Mouse (Mus musculus) spleen, adult 2 months (tissue): ENCODE measurements at regions not wholly inside any gene's neighbourhood (a gene's known extent, or its start where the extent isn't known, plus 50 kb on each side); places are given as distances from the start of the nearest gene placed in this dataset.

Experiments
- DNase-seq, 2 experiments: peaks; one replicate each; pipeline versions ENCODE4 v3.0.0 to v3.0.0-alpha.2; 2012 to 2021; ENCODE audit warnings: low spot score in 2 of 2, low read depth in 1 of 2
- H3K27ac ChIP-seq: fragments of 200-500 bp; 2 replicates; pipeline ENCODE4 v1.5.1; 2012; ENCODE audit warnings: low read length, inconsistent platforms; ENCODE audit not compliant: insufficient read depth
- H3K27me3 ChIP-seq: fragments of 200-500 bp; 2 replicates; pipeline ENCODE4 v1.6.1; 2012; ENCODE audit warnings: mild to moderate bottlenecking, moderate library complexity, low read length, inconsistent platforms; ENCODE audit not compliant: control insufficient read depth, insufficient read depth
- H3K36me3 ChIP-seq: fragments of 200-500 bp; 2 replicates; pipeline ENCODE4 v1.6.1; 2012; ENCODE audit warnings: mild to moderate bottlenecking, low read length, inconsistent platforms; ENCODE audit not compliant: control insufficient read depth, insufficient read depth
- H3K4me1 ChIP-seq: fragments of 200-500 bp; 2 replicates; pipeline ENCODE4 v1.6.1; 2011; ENCODE audit warnings: inconsistent platforms; ENCODE audit not compliant: control insufficient read depth, insufficient read depth, insufficient read length
- H3K4me3 ChIP-seq: fragments of 200-500 bp; 2 replicates; pipeline ENCODE4 v1.5.1; 2011; ENCODE audit warnings: mild to moderate bottlenecking, inconsistent platforms; ENCODE audit not compliant: insufficient read depth, insufficient read length; ENCODE audit errors: extremely low read depth
- CTCF ChIP-seq: fragments of 200-500 bp; IDR thresholded peaks from 2 replicates; pipeline ENCODE4 v1.5.1; 2011; ENCODE audit warnings: mild to moderate bottlenecking, inconsistent platforms; ENCODE audit not compliant: insufficient read depth, insufficient read length, insufficient replicate concordance; ENCODE audit errors: extremely low read depth
- POLR2A ChIP-seq: fragments of 200-500 bp; IDR thresholded peaks from 2 replicates; pipeline ENCODE4 v1.6.1; 2011; ENCODE audit warnings: low read depth, low read length, inconsistent platforms
- WGBS: fragments of 180-500 bp; shearing (Covaris S2); methylation state at CpG from one replicate; pipeline ENCODE4 v1.1.7; 2018; 5-methylcytosine and 5-hydroxymethylcytosine counted together

DNA sequence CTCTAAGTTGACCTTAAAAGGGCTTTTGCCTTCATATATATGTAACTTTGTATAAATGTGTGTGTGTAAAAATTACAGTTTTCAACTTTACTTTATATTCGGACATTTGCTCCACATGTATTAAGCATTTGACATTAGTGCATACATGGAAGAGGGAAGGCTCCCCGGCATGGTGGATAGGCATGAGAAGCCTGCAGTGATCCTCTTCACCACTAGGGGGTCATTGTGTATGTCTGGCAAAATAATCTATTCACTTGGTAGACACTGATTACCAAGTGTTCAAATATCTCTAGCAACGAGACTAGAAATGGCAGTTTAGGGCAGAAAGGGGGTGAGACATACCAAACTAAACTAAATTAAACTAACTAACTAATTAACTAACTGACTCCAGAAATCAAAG lies 397.7 kb downstream of the Dmrt2 start:
- WGBS, result 84% methylated on average over 3 of the region's 3 CpGs
- H3K27ac ChIP-seq, result no peak overlapping the region
- H3K4me1 ChIP-seq, result no peaks in the 10 kb centered on the region
- no peak overlapping the region for H3K4me3 ChIP-seq
- no peak for DNase-seq
- TF ChIP-seq POLR2A (no peak), CTCF (no peak)
- no peaks in the 10 kb centered on the region for H3K27me3 ChIP-seq
- H3K36me3 ChIP-seq, result no peaks in the 10 kb centered on the region

DNA sequence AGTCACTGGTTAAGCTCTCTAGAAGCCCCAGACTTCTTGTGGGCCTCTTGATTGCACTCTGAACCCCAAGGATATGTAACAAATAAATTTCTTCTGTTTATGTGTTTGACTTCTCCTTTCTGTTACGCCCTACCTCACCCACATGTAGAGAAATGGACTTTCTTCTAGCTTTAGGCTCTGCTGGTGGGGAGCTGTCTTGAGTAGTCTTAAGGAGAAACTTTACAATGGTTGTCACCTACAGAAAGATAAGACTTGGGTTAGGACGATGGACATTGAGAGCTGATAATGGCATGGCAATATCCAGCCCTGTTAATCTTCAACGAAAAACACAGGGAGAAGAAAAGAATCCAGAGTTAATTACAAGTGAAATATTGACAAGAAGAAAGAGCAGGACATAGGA lies 416.1 kb downstream of the Dmrt2 start:
- 75% methylated on average over 3 of the region's 3 CpGs for WGBS
- H3K36me3 ChIP-seq, result no peaks in the 10 kb centered on the region
- TF ChIP-seq CTCF (no peak), POLR2A (no peak)
- no peak for DNase-seq
- no peaks in the 10 kb centered on the region for H3K4me1 ChIP-seq
- no peak overlapping the region for H3K4me3 ChIP-seq
- H3K27ac ChIP-seq, result no peak overlapping the region
- no peaks in the 10 kb centered on the region for H3K27me3 ChIP-seq

DNA sequence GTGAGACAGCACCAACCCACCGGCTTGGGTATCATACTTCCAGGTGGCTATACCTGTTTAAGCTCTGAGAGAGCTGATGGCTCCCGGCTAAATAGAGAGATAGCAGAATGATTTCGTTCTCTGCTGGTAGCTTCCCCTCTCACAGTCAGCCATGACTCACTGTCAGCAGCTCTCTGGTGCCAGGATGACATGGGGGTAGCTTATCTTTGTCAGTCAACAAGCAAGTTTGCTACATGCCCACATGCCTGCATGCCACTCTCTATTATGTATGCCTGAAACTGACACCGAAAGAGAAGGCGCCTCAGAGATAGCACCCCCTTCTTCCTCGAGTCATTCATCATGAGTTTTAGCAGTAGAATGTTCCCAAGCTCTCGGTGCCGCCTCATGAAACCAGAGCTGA lies 419.2 kb downstream of the Dmrt2 start:
- WGBS, result 85% methylated on average over 8 of the region's 8 CpGs
- Histone ChIP-seq H3K27ac (no peak overlapping the region), H3K27me3 (no peaks in the 10 kb centered on the region), H3K4me3 (no peak overlapping the region), H3K36me3 (no peaks in the 10 kb centered on the region), H3K4me1 (no peaks in the 10 kb centered on the region)
- no peak for DNase-seq
- TF ChIP-seq POLR2A (no peak), CTCF (no peak)

DNA sequence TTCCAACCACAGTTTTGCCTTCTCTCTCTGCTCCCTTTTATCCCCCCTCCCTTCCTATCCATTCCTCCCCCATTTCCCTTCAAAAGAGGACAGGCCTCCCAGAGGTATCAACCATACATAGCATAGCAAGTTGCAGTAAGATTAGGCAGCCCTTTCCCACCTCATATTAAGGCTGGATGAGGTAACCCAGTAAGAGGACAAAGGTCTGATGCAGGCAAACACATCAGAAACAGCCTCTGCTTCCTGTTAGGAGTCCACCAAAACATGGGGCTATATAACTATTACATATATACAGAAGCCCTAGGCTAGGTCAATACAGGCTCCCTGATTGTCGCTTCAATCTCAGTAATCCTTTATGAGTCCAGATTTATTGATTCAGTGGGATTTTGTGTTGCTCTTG lies 421.6 kb downstream of the Dmrt2 start:
- Histone ChIP-seq H3K27me3 (no peaks in the 10 kb centered on the region), H3K4me3 (no peak overlapping the region), H3K4me1 (no peaks in the 10 kb centered on the region), H3K36me3 (no peaks in the 10 kb centered on the region), H3K27ac (no peak overlapping the region)
- TF ChIP-seq POLR2A (no peak), CTCF (no peak)
- no peak for DNase-seq
- 87% methylated on average over 1 of the region's 1 CpGs for WGBS

DNA sequence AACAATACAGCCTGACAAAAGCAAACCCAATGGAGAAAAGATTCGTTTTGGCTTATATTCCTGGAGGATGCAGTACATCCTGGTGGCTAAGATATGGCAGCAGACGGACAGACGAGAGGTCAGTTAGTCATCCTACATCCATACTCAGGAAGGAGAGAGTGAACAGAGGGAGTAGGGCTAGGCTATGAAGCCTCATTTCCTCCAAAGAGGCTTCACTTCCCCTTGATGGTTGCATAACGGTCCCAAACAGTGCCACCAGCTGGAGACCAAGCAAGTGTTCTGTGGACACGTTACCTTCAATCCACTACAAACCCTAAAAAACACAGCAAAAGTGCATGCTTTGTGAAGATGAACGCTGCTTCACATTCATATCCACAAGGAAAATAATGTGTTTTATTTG lies 442.1 kb downstream of the Dmrt2 start:
- Histone ChIP-seq H3K4me3 (no peak overlapping the region), H3K4me1 (no peaks in the 10 kb centered on the region), H3K36me3 (no peaks in the 10 kb centered on the region), H3K27me3 (no peaks in the 10 kb centered on the region), H3K27ac (no peak overlapping the region)
- 63% methylated on average over 6 of the region's 6 CpGs for WGBS
- DNase-seq, result no peak
- TF ChIP-seq POLR2A (no peak), CTCF (no peak)

DNA sequence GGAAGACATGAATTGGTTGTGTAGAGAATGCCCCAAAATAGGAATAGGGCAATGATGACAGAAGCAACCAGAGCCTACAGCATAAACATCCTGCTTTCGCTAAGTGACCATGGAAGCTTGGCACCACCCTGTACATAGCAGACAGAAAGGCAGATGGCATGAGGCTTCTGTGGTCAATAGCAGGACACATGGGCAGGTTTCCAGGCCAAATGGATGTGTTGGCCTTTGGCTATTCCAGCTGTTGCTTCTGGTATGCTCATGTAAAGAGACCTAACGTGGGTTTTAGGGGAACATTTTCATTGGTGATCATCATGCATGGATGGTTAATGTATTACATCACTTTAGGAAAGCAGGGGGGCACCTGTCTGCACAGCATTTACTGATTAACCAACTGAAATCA lies 456.2 kb downstream of the Dmrt2 start:
- Histone ChIP-seq H3K36me3 (no peaks in the 10 kb centered on the region), H3K27ac (no peak overlapping the region), H3K27me3 (no peaks in the 10 kb centered on the region), H3K4me3 (no peak overlapping the region), H3K4me1 (no peaks in the 10 kb centered on the region)
- DNase-seq, result no peak
- TF ChIP-seq CTCF (no peak), POLR2A (no peak)
- WGBS, result 59% methylated on average over 2 of the region's 2 CpGs

DNA sequence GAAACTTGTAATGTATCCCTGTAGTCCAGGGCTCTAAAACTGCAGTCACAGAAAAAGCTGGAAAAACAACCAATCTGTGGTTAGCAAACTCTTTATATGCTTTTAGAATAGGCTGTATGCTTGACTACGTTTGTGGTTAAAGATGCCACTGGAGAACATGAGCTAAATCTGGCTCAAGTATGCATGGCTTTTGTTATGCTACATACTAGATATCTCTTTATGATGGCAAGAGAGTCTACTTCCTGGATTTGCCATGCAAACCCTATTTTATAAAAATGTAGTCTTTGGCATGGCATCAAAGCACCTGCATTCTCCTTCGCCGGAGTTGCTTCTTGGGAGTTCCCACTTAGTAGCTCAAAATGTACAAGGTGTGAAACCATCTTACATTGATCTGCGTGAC lies 462.2 kb downstream of the Dmrt2 start:
- Histone ChIP-seq H3K27ac (no peak overlapping the region), H3K27me3 (no peaks in the 10 kb centered on the region), H3K4me1 (no peaks in the 10 kb centered on the region), H3K36me3 (no peaks in the 10 kb centered on the region), H3K4me3 (no peak overlapping the region)
- WGBS, result 86% methylated on average over 4 of the region's 4 CpGs
- no peak for TF ChIP-seq CTCF
- no peak for TF ChIP-seq POLR2A
- no peak for DNase-seq
